Mouse (Mus musculus) embryonic fibroblast, embryonic 13.5 days (primary cell): ENCODE data around the gene Rnf43. TPM values are rescaled to one million over a fixed set of nuclear protein-coding genes. Genes with fewer than 3 reads are reported as not detected.

ENCODE experiments used
- H3K27ac ChIP-seq: 2 replicates; pipeline ENCODE4 v1.5.1; 2012; ENCODE audit warnings: low read length, control low read depth, inconsistent platforms; ENCODE audit not compliant: insufficient read depth
- H3K4me1 ChIP-seq: 2 replicates; pipeline ENCODE4 v1.6.1; 2011; ENCODE audit warnings: low read length; ENCODE audit not compliant: control insufficient read depth, insufficient read depth
- H3K4me3 ChIP-seq: 2 replicates; pipeline ENCODE4 v1.5.1; 2011; ENCODE audit warnings: mild to moderate bottlenecking, control low read depth, low read length; ENCODE audit not compliant: insufficient read depth
- CTCF ChIP-seq: IDR thresholded peaks from 2 replicates; pipeline ENCODE4 v1.5.1; 2011; ENCODE audit warnings: mild to moderate bottlenecking, control low read depth, low read length, moderate library complexity, borderline replicate concordance; ENCODE audit not compliant: insufficient read depth
- POLR2A ChIP-seq: IDR thresholded peaks from 2 replicates; pipeline ENCODE4 v1.6.1; 2011; ENCODE audit warnings: low read depth, mild to moderate bottlenecking, control low read depth, low read length, moderate library complexity
- polyA plus RNA-seq: library from polyadenylated mRNA; stranded (reverse); fragments of >200 nt; gene quantifications from 2 replicates; pipeline ENCODE4 v1.2.4, GENCODE M21; 2011; ENCODE audit warnings: low read depth; ENCODE audit not compliant: missing spikeins, insufficient read length

Rnf43 gene
- polyA plus RNA-seq, 1 experiment, result 1.4 TPM

DNA sequence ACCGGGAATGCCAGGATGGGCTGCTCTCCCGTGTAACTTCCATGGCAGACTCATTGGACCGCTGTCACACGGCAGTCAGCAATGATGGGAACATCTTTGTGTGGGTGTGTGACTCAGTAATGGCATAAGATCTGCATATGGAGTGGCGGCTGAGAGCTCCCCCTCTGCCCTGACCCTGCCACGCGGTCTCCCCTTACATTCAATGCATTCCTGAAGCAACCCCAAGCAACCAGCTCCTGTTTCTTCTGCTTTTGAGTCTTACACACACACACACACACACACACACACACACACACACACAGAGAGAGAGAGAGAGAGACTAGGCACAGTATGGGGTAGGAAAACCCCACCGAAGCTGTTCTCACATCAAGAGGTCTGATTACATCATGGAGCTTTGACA, 45.0 kb downstream of the Rnf43 start:
- Histone ChIP-seq H3K4me1 (no peaks in the 10 kb centered on the region), H3K4me3 (no peak overlapping the region), H3K27ac (no peak overlapping the region)
- TF ChIP-seq CTCF (no peak), POLR2A (no peak)

DNA sequence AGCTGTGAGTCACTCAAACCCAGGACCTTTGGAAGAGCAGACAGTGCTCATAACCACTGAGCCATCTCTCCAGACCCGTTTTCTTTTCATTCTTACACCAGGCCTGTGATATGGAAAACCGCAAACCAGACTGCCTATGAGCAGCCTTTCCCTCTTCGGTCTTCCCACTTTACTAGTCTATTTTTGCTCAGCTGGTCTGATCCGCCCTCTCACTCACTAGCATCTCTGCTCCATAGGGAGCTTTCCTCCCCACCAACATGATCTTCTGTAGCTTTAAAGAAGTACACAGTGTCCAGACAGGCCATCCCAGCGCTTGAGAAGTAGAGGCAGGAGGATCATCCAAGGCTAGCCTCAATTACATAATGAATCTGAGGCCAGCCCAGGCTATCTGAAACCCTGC, 46.5 kb downstream of the Rnf43 start:
- no peak overlapping the region for H3K27ac ChIP-seq
- H3K4me3 ChIP-seq, result no peak overlapping the region
- no peaks in the 10 kb centered on the region for H3K4me1 ChIP-seq
- no peak for TF ChIP-seq POLR2A
- no peak for TF ChIP-seq CTCF

DNA sequence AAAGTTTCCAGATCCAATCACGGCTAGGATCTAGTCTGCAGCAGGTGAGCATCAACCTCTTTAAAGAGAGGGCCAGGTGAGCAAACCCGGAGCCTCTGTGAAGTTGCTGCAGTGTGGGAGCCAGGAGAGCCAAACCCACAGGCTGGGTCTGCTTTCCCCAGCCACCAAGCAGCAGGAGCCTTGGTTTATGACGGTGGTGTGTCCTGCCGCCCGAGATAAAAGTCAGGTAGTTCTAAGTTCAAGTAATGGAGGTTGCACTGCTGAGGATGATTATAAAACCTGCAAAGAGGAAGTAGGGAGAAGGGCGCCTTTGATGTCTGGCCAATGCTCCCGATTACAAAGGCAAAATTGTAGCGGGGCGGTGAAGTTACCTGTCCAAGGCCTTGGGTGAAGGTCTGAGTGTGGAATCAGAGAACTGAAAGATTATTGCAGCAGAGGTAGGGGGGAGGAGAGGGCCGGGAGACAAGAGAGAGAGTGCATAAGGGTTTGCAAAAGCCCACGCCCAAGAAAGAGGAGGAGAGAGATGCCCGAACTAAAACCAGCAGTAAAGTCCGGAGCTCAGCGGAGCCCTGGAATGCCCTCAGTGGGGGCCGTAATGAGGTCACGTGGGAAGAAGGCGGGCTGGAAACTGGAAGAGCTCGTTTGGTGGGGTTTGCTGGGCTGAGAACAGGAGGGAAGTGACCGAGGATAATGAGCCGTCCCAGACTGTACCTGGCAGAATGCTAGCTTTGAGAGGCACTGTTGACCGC, 47.2 kb downstream of the Rnf43 start:
- Histone ChIP-seq H3K27ac (no peak overlapping the region), H3K4me3 (no peak overlapping the region), H3K4me1 (no peaks in the 10 kb centered on the region)
- no peak for TF ChIP-seq POLR2A
- no peak for TF ChIP-seq CTCF

DNA sequence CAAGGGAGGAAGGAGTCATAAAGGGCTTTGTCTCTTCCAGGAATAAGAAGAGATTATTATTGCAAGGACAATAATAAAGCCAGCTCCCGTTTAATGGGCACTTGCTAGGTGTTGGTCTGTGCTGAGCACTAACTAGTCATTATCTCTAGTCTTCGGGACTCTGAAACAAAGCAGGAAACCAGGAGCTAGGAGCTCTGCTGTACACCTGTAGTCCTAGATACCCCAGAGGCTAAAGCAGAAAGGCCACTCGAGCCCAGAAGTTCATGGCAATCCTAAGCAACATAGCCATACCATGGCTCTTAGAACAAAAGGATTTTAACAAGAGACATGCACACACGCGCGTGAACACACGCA, 47.7 kb downstream of the Rnf43 start:
- H3K4me3 ChIP-seq, result no peak overlapping the region
- H3K4me1 ChIP-seq, result no peaks in the 10 kb centered on the region
- TF ChIP-seq POLR2A (no peak), CTCF (no peak)
- no peak overlapping the region for H3K27ac ChIP-seq

DNA sequence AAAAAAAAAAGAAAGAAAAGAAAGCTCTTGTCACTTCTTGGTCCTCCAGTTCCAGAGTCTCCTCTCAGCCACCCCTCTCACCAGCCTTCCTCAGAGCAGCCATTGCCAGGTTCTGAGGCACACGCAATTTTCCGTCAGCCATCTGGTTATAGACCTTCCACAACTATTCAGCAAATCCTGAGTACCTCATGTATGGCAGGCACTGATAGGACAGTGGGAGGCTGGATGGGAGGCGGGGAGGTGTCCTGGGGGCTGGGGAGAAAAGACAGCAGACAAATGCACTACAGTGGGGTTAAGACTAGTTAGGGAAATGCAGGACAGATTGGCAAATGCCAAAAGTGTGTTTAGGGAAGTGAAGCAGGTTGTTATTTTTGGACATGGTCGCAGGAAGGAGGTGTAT, 49.7 kb downstream of the Rnf43 start:
- TF ChIP-seq CTCF, result no peak
- TF ChIP-seq POLR2A, result no peak
- Histone ChIP-seq H3K4me3 (no peak overlapping the region), H3K27ac (no peak overlapping the region), H3K4me1 (no peaks in the 10 kb centered on the region)

DNA sequence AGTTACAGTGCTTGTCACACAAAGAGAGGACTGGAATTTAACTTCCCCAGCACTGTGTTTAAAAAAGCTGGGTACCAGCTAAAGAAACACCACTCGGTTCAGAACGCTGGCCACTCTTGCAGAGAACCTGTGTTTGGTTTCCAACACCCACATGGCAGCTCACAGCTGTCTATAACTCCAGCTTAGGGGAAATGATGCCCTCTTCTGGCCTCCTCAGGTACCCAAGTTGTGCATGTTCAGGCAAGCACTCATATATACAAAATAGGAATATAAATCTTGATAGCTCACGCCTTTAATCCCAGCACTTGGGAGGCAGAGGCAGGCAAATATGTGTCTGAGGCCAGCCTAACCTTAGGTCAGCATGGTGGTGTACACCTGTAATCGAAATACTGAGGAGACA, 53.5 kb downstream of the Rnf43 start:
- no peak overlapping the region for H3K4me3 ChIP-seq
- H3K27ac ChIP-seq, result no peak overlapping the region
- no peak for TF ChIP-seq POLR2A
- no peak for TF ChIP-seq CTCF
- H3K4me1 ChIP-seq, result no peaks in the 10 kb centered on the region

DNA sequence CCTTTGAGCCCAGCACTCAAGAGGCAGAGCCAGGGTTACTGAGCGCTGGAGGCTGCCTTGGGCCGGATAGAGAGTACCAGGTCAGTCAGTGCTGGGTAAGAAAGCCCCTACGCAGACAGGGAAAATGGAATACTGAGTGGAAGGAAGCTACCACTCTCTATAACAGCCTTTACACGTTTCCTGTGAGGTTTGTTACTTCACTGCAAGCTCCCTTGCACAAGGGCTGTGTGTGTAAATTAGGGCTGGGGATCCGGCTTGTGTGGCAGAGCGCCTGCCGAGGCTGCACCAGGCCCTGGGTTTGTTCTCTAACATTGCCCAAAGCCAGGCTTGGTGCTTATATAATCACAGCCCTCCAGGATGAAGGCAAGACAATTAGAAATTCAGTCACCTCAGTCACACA, 57.0 kb downstream of the Rnf43 start:
- no peaks in the 10 kb centered on the region for H3K4me1 ChIP-seq
- TF ChIP-seq POLR2A (no peak), CTCF (no peak)
- H3K27ac ChIP-seq, result no peak overlapping the region
- no peak overlapping the region for H3K4me3 ChIP-seq

DNA sequence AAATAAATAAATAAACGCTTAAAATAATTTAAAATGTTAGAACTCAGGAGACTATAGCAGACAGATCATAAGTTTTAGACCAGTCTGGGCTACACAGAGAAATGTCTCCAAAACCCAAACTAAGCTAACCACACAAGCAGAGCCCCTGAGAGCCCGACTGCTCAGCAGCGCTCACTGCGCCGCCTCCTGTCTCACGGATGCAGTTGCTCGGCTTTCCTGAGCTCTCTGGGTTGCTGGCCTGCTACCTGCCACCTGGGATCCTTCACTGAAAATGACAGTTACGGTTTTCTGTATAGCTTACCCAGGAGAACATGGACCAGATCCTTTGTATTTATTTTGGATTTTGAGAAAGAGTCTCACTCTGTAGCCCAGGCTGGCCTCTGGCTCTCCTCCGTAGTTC, 57.8 kb downstream of the Rnf43 start:
- TF ChIP-seq CTCF, result no peak
- no peak for TF ChIP-seq POLR2A
- H3K27ac ChIP-seq, result no peak overlapping the region
- no peak overlapping the region for H3K4me3 ChIP-seq
- no peaks in the 10 kb centered on the region for H3K4me1 ChIP-seq

DNA sequence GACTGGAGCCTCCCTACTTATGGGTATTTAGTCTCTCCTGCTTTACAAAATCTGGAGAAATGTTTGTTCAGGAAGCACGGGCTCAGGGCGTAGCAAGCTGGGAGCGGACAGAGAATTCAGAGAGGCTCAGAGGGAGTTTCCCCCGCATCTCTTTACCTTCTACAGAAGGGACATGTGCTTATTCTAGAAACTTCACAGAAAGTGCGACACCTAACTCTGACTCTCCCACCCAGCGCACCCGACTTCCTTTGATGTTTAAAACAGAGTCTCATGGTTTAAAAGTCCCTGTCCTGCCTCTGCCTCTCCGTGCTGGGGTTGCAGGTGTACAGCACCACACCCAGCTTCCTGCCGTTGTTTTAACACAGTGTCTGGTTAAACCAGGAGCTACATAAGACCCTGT, 58.3 kb downstream of the Rnf43 start:
- no peak overlapping the region for H3K27ac ChIP-seq
- no peaks in the 10 kb centered on the region for H3K4me1 ChIP-seq
- TF ChIP-seq CTCF (no peak), POLR2A (no peak)
- no peak overlapping the region for H3K4me3 ChIP-seq

DNA sequence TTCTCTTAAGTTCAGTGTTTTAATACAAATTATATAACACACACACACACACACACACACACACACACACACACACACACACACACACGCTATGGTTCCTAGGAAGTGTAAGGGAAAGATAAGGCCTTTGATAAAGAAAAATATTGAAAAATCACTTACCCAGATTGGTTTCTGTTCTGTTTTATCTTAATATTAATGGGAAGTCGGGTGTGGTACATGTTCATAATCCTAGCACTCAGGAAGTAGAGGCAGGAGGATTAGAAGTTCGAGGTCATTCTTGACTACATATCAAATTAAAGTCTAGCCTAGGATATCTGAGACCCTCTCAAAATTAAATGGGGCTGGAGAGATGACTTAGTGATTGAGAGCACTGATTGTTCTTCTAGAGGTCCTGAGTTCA, 59.6 kb downstream of the Rnf43 start:
- no peak overlapping the region for H3K4me3 ChIP-seq
- no peaks in the 10 kb centered on the region for H3K4me1 ChIP-seq
- H3K27ac ChIP-seq, result no peak overlapping the region
- TF ChIP-seq POLR2A (no peak), CTCF (no peak)

DNA sequence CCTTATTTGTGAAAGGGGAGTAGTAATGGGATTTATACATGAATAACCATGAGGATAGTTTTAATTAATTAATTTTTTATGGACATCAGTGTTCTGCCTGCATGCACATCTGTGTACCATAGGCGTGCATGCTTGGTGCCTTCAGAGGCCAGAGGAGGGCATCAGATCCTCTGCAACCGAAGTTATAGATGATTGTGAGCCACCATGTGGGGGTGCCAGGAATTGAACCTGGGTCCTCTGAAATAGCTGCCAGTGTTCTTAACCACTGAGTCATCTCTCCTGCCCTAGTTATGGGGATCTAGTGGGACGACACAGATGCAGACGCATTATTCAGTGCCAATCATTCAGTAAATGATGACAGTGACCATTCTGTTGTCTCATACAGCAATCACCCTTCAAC, 60.4 kb downstream of the Rnf43 start:
- no peak overlapping the region for H3K27ac ChIP-seq
- TF ChIP-seq CTCF (no peak), POLR2A (no peak)
- H3K4me1 ChIP-seq, result no peaks in the 10 kb centered on the region
- no peak overlapping the region for H3K4me3 ChIP-seq
